Mouse (Mus musculus) hindbrain, embryonic 13.5 days (tissue): Measurements from ENCODE around the gene Zfp704. TPM values are rescaled to one million over a fixed set of nuclear protein-coding genes. Genes with fewer than 3 reads are reported as not detected.

Source experiments
- ATAC-seq: fragments of 200-750 bp; cut with Nextera tagmentation; 2 replicates; pipeline ENCODE4 v1.8.0; 2017; ENCODE audit warnings: moderate TSS enrichment; ENCODE audit not compliant: low FRiP score
- H3K27ac ChIP-seq: fragments of 300-500 bp; sonication (generic); 2 replicates; pipeline ENCODE4 v1.5.1; 2015; ENCODE audit warnings: inconsistent platforms, mild to moderate bottlenecking, moderate library complexity
- H3K27me3 ChIP-seq: fragments of 300-500 bp; sonication (generic); 2 replicates; pipeline ENCODE4 v1.6.1; 2015; ENCODE audit warnings: mild to moderate bottlenecking, inconsistent platforms
- H3K36me3 ChIP-seq: fragments of 300-500 bp; sonication (generic); 2 replicates; pipeline ENCODE4 v1.6.1; 2015; ENCODE audit warnings: mild to moderate bottlenecking, inconsistent platforms
- H3K4me1 ChIP-seq: fragments of 300-500 bp; sonication (generic); replicated peaks from 2 replicates; pipeline ENCODE4 v1.6.1; 2015; ENCODE audit warnings: inconsistent platforms
- H3K4me2 ChIP-seq: fragments of 300-500 bp; sonication (generic); 2 replicates; pipeline ENCODE4 v1.6.1; 2015; ENCODE audit warnings: inconsistent platforms, mild to moderate bottlenecking, moderate library complexity
- H3K4me3 ChIP-seq: fragments of 300-500 bp; sonication (generic); 2 replicates; pipeline ENCODE4 v1.5.1; 2015; ENCODE audit warnings: mild to moderate bottlenecking, inconsistent platforms
- H3K9ac ChIP-seq: fragments of 300-500 bp; sonication (generic); 2 replicates; pipeline ENCODE4 v1.6.1; 2015; ENCODE audit warnings: mild to moderate bottlenecking, inconsistent platforms
- H3K9me3 ChIP-seq: fragments of 300-500 bp; sonication (generic); 2 replicates; pipeline ENCODE4 v1.6.1; 2016; ENCODE audit warnings: inconsistent platforms
- WGBS: fragments of 180-500 bp; shearing (Covaris S2); methylation state at CpG from one replicate; pipeline ENCODE4 v1.1.7; 2015; 5-methylcytosine and 5-hydroxymethylcytosine counted together
- polyA plus RNA-seq: library from polyadenylated mRNA; unstranded; fragments of >200 nt; fragmentation: Nextera tagmentation; extraction: Ambion mirVana; gene quantifications from 2 replicates; pipeline ENCODE4 v1.2.1, GENCODE M21; 2015

Gene Zfp704
- polyA plus RNA-seq, 1 experiment from 2014 or later, result 8.5 TPM

DNA sequence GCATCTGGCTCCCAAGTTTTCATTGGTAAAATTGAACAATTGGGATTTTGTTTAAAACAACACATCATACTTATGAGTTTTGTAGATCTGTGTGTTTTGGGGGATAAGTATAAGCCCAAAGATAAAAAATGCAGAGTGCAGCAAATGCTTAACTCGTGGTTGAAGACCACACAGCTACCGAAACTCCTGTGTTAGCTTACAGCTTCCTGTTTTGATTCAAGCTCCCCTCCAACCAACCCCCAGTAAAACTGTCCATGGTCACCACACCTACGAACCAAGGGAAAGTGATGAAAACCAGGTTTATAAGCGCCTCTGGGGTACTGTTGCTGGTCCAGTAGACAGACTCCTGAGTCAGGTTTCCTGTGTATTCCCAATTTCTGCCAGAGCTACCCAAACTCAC lies 144.2 kb downstream of the Zfp704 start:
- WGBS, result 82% methylated on average over 4 of the region's 4 CpGs
- H3K4me2 ChIP-seq, result no peak overlapping the region
- H3K27ac ChIP-seq, result no peak overlapping the region
- no peaks in the 10 kb centered on the region for H3K4me1 ChIP-seq
- no peaks in the 10 kb centered on the region for H3K27me3 ChIP-seq
- no peak overlapping the region for H3K9ac ChIP-seq
- ATAC-seq, result no peak
- H3K4me3 ChIP-seq, result no peak overlapping the region
- no peaks in the 10 kb centered on the region for H3K9me3 ChIP-seq
- no peaks in the 10 kb centered on the region; the same call in 1 of the 2 replicates for H3K36me3 ChIP-seq

DNA sequence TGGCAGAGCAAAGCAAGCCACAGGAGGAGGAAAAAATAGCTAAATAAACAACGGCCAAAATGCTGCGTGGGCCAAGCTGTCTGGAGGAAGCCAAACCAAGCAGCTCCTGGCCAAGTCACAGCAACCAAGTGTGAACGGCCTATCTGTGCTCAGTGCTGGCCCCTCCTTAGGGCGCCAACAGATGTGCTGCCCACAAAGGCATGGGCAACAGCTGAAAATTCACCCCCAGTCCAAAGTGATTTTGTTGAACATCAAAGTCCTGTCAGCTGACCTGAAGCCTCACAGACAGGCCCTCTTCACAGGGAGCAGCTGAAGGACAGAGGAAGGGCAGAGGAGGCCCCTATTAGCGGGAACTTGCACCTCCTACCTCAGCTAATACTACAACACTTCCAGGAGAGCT lies 148.2 kb downstream of the Zfp704 start:
- 92% methylated on average over 5 of the region's 5 CpGs for WGBS
- H3K4me2 ChIP-seq, result no peak overlapping the region
- no peak overlapping the region for H3K4me3 ChIP-seq
- no peak overlapping the region for H3K9ac ChIP-seq
- H3K27me3 ChIP-seq, result no peaks in the 10 kb centered on the region
- no peaks in the 10 kb centered on the region for H3K9me3 ChIP-seq
- no peaks in the 10 kb centered on the region for H3K4me1 ChIP-seq
- H3K36me3 ChIP-seq, result no peaks in the 10 kb centered on the region; the same call in 1 of the 2 replicates
- no peak overlapping the region for H3K27ac ChIP-seq
- no peak for ATAC-seq

DNA sequence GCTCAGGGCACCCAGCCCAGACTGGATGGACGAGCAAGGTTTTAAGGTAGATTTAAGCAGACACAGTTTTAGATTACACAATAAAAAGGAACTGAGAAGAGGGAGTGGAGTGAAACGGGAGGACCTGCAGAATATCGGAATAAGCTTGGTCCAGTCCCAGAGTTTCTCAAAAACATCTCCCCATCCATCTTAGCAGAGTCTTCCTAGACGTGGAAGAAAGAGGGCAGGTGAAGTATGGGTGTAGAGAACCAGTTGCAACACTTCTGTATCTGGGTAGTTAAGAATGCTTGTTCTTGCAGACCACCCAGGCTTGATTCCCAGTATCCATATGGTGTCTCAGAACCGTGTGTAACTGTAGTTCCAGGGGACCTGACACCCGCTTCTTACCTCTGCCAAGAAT lies 149.6 kb downstream of the Zfp704 start:
- Histone ChIP-seq H3K9me3 (no peaks in the 10 kb centered on the region), H3K27ac (no peak overlapping the region), H3K27me3 (no peaks in the 10 kb centered on the region), H3K36me3 (no peaks in the 10 kb centered on the region; the same call in 1 of the 2 replicates), H3K4me3 (no peak overlapping the region), H3K9ac (no peak overlapping the region), H3K4me2 (no peak overlapping the region), H3K4me1 (no peaks in the 10 kb centered on the region)
- no peak for ATAC-seq
- WGBS, result 94% methylated on average over 6 of the region's 6 CpGs

DNA sequence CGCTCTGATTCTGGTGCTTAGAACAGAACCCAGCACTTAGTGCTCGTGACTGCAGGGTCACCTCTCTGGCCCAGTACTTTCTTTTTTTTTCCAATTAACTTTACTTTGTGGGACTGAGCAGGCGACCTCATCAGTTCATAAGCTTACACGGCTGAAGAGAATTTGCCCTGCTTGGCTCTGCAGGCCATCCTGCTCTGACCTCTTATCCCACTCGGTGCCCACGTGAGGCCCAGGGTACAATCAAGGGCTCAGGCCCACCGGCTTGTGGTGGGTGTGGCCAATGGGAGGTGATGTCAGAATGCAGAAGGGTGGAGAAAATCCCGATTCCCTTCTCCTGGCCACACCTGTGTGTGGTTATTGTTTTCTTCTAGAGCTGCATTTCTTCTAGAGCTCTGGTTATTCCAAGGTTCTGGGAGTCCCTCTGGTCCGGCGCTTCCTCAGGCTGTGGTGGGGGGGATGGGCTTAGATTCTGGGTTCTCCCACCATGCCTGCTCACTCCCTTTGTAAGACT lies 153.4 kb downstream of the Zfp704 start:
- Histone ChIP-seq H3K27ac (no peak overlapping the region), H3K4me3 (no peak overlapping the region), H3K9me3 (no peaks in the 10 kb centered on the region), H3K27me3 (no peaks in the 10 kb centered on the region), H3K4me1 (no peaks in the 10 kb centered on the region), H3K36me3 (no peaks in the 10 kb centered on the region; the same call in 1 of the 2 replicates), H3K9ac (no peak overlapping the region), H3K4me2 (no peak overlapping the region)
- WGBS, result 84% methylated on average over 10 of the region's 10 CpGs
- no peak for ATAC-seq

DNA sequence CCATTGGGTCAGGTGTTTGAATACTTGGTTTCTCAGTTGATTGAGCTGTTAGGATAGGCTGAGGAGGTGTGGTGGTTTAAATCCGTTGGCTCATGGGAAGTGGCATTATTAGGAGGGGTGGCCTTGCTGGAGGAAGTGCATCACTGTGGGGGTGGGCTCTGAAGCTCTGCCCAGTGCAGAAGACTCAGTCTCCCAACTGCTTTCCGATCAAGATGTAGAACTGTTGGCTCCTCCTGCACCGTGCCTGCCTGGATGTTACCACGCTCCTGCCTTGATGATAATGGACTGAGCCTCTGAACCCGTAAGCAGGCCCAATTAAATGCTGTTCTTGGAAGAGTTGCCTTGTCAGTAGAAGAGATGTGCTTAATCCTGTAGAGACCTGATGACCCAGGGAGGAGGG lies 154.5 kb downstream of the Zfp704 start:
- H3K4me1 ChIP-seq, result no peaks in the 10 kb centered on the region
- ATAC-seq, result no peak
- H3K27ac ChIP-seq, result no peak overlapping the region
- no peaks in the 10 kb centered on the region for H3K9me3 ChIP-seq
- H3K27me3 ChIP-seq, result no peaks in the 10 kb centered on the region
- H3K36me3 ChIP-seq, result peaks cover 3% of the 10 kb centered on the region; the same call in 1 of the 2 replicates
- H3K4me3 ChIP-seq, result no peak overlapping the region
- WGBS, result 92% methylated on average over 5 of the region's 5 CpGs
- no peak overlapping the region for H3K9ac ChIP-seq
- no peak overlapping the region for H3K4me2 ChIP-seq

DNA sequence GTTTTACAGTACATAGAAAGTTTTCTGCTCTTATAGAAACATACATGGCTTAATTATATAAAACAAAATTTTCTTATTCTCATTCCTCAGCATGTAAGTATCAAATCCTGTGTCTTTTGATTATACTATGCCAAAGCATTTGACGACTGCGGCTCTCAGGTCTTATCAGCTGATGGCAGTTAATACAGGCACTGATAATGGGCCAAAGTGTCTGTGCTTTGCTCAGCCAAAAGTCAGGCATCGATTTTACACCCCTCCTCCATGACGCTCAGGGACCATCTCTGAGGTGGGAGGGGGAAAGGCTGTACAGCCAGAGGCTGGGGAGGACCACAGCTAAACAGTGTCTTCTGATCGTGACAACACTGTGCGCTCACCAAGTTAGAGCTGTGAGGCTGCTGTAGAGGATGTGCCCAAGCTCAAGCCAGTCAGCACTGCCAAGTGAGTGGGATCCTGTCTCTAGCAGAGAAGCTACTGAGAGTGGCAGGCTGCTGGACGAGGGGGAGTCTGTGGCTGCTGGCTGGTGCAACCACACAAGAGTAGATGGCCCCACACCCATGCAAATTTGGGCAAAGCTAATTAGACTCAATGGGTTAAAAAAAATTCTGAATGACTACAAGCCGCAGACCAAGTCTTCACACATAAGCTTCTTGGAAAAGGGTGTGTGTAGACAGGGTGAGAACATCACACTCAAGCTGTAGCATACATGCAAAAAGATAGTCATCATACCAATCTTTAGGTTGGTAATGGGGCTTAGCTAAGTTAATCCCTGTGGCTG lies 155.1 kb downstream of the Zfp704 start:
- H3K4me2 ChIP-seq, result no peak overlapping the region
- no peak overlapping the region for H3K9ac ChIP-seq
- 93% methylated on average over 8 of the region's 8 CpGs for WGBS
- H3K36me3 ChIP-seq, result peaks cover 3% of the 10 kb centered on the region; the same call in 1 of the 2 replicates
- no peaks in the 10 kb centered on the region for H3K9me3 ChIP-seq
- H3K27ac ChIP-seq, result no peak overlapping the region
- H3K27me3 ChIP-seq, result no peaks in the 10 kb centered on the region
- no peak overlapping the region for H3K4me3 ChIP-seq
- no peaks in the 10 kb centered on the region for H3K4me1 ChIP-seq
- no peak for ATAC-seq

DNA sequence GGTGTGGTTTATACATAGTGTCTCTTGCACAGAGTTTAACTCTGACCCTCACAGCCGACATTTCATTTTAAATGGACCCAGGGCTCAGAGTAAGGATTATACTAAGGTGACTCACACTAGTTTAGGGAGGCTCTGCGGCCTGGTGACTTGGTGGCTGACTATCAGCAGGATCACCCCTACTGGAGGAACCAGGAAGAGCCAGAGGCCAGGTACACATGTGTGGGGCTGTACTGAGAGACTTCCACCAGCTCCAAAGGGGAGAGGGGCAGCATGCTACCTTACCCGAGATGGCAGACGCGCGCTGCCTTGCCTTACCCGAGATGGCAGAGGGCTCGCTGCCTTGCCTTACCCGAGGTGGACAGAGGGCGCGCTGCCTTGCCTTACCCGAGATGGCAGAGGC lies 159.4 kb downstream of the Zfp704 start:
- H3K9ac ChIP-seq, result no peak overlapping the region
- no peak overlapping the region for H3K4me3 ChIP-seq
- WGBS, result 94% methylated on average over 12 of the region's 12 CpGs
- ATAC-seq, result no peak
- H3K4me2 ChIP-seq, result no peak overlapping the region
- no peak overlapping the region for H3K27ac ChIP-seq
- H3K36me3 ChIP-seq, result peaks cover 28% of the 10 kb centered on the region
- H3K9me3 ChIP-seq, result 0 out of 2 replicates have a peak, but pooled peaks cover 3% of the 10 kb centered on the region
- no peaks in the 10 kb centered on the region for H3K27me3 ChIP-seq
- 0 out of 2 replicates have a peak, but pooled peaks cover 6% of the 10 kb centered on the region for H3K4me1 ChIP-seq

DNA sequence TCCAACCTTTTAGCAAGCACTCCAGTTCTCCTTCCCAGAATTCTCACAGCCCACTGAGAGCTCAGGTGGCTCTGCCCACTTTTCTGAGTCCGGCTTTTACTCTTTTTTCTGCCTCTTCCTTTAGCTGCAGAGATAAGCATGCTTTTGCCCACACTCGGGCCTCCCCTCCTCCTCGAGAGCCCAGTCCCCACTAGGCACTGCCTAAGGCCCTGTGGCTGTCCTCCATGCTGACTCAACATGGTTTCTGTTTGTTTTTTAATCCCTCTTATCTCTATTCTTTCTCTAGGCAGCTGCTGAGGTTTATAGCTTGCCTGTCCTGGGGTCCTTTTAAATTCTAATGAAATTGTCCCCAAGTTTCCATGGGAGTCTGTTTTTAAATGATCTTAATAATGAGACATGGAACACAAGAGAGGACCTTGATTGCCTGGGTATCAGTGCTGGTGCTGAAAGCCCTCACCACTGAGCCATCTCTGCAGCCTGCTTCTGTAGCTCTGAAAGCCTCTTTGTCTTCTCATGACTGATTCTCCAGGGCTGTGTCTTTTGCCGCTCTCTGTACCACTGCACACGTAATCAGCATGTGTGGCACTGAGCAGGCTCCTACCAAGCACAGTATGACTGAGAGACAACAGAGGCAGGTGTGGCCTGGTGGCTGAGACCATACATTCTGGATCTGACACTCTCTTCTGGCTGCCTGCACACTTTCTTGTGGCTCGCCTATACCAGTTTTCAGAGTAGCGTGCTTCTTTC lies 160.5 kb downstream of the Zfp704 start:
- Histone ChIP-seq H3K9me3 (0 out of 2 replicates have a peak, but pooled peaks cover 3% of the 10 kb centered on the region), H3K4me3 (no peak overlapping the region), H3K27me3 (no peaks in the 10 kb centered on the region), H3K9ac (no peak overlapping the region), H3K36me3 (peaks cover 34% of the 10 kb centered on the region), H3K4me1 (0 out of 2 replicates have a peak, but pooled peaks cover 6% of the 10 kb centered on the region), H3K4me2 (no peak overlapping the region), H3K27ac (peak overlapping the region; percentile 35; the same call in 1 of the 2 replicates)
- 61% methylated on average over 7 of the region's 7 CpGs for WGBS
- peak; percentile 71 for ATAC-seq

DNA sequence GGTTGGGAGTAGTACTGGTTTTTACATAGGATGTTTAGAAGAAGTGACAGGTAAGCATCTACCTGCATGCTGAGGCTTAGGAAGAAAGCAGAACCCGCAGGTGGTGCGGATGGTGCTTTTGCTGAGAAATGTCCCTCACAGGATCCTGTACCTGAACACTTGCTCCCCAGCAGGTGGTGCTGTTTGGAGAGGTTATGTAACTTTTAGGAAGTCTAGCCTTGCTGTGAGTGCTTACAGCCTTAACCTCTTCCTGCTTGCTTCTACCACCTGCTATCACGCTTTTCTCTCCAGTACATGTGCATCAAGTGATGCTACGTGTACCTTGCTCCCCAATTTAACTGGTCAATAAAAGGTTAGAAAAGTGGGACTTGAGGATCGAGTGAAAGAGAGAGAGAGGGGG lies 161.3 kb downstream of the Zfp704 start:
- no peak for ATAC-seq
- Histone ChIP-seq H3K27ac (no peak overlapping the region), H3K9me3 (0 out of 2 replicates have a peak, but pooled peaks cover 3% of the 10 kb centered on the region), H3K4me3 (no peak overlapping the region), H3K4me1 (0 out of 2 replicates have a peak, but pooled peaks cover 6% of the 10 kb centered on the region), H3K36me3 (peaks cover 42% of the 10 kb centered on the region), H3K4me2 (no peak overlapping the region), H3K9ac (no peak overlapping the region), H3K27me3 (no peaks in the 10 kb centered on the region)
- WGBS, result 96% methylated on average over 5 of the region's 5 CpGs

DNA sequence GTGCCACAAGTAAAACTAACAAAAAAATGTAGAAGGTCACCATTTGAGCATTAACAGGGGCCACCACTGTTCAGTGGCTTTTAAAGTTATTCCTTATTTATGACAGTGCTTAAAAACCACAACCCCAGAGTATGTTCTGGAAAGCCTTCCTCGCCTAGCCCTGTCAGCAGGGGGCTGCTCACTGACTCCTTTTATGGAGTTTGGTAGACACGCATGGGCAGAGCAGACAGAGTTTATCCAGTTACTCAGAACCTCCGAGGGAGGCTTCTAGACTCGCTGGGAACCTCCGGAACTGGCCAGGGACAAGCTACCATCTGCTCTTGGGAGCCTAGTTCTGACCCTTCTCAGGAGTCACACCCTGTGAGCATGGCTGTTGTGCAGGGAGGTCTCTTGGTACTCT lies 165.3 kb downstream of the Zfp704 start:
- Histone ChIP-seq H3K4me2 (no peak overlapping the region), H3K36me3 (peaks cover 50% of the 10 kb centered on the region), H3K9me3 (0 out of 2 replicates have a peak, but pooled peaks cover 3% of the 10 kb centered on the region), H3K9ac (no peak overlapping the region), H3K27me3 (no peaks in the 10 kb centered on the region), H3K27ac (no peak overlapping the region), H3K4me3 (no peak overlapping the region), H3K4me1 (0 out of 2 replicates have a peak, but pooled peaks cover 5% of the 10 kb centered on the region)
- no peak for ATAC-seq
- WGBS, result 68% methylated on average over 5 of the region's 5 CpGs

DNA sequence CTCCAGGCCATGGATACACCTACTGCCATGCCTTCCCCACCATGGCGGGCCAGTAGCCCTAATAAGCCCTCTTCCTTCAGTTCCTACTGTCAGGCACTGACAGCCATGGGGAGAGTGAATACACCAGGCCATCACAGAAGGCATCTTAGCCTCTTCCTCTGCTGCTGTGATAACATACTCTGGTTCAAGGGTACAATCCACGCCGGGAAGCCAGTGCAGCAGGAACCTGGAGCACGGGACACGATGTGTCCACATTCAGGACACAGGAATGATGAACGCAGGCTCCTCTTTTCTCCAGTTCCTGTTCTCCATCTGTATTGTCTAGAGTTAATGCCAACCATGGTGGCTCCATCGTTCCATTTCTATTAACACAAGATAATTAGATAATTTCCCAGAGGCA lies 165.9 kb downstream of the Zfp704 start:
- H3K4me2 ChIP-seq, result no peak overlapping the region
- H3K9me3 ChIP-seq, result 0 out of 2 replicates have a peak, but pooled peaks cover 3% of the 10 kb centered on the region
- H3K9ac ChIP-seq, result no peak overlapping the region
- H3K4me1 ChIP-seq, result no peaks in the 10 kb centered on the region
- no peak overlapping the region for H3K27ac ChIP-seq
- no peak overlapping the region for H3K4me3 ChIP-seq
- no peaks in the 10 kb centered on the region for H3K27me3 ChIP-seq
- no peak for ATAC-seq
- peaks cover 55% of the 10 kb centered on the region for H3K36me3 ChIP-seq
- 86% methylated on average over 7 of the region's 7 CpGs for WGBS

DNA sequence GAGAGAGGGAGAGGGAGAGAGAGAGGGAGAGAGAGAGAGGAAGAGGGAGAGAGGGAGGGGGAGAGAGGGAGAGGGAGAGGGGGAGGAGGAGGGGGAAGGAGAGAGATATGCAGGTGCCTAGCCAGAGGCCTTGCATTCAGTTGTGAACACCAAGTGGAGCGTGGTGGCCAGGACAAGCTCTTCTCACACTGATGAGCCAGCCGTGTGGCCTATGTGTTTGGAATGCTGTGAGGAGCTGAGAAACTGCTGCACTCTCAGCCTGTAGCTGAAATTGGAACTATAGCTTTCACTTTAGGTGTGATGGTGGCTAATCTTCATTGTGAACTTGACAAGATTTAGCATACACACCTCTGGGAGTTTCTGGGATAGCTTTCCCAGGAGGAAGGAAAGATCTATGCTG lies 166.4 kb downstream of the Zfp704 start:
- 83% methylated on average over 2 of the region's 2 CpGs for WGBS
- no peak overlapping the region for H3K9ac ChIP-seq
- H3K27me3 ChIP-seq, result no peaks in the 10 kb centered on the region
- ATAC-seq, result no peak
- no peaks in the 10 kb centered on the region for H3K4me1 ChIP-seq
- no peak overlapping the region for H3K4me2 ChIP-seq
- H3K36me3 ChIP-seq, result peaks cover 58% of the 10 kb centered on the region
- 0 out of 2 replicates have a peak, but pooled peaks cover under 1% of the 10 kb centered on the region for H3K9me3 ChIP-seq
- H3K4me3 ChIP-seq, result no peak overlapping the region
- H3K27ac ChIP-seq, result no peak overlapping the region
